Mouse (Mus musculus) myocyte (in vitro differentiated cells): ENCODE measurements at regions not wholly inside any gene's neighbourhood (a gene's known extent, or its start where the extent isn't known, plus 50 kb on each side); places are given as distances from the start of the nearest gene placed in this dataset.

Experiments
- H3K27me3 ChIP-seq: one replicate; pipeline ENCODE4 v1.6.1; 2011; ENCODE audit not compliant: control insufficient read depth, insufficient read depth, insufficient read length
- H3K36me3 ChIP-seq: one replicate; pipeline ENCODE4 v1.6.1; 2011; ENCODE audit not compliant: control insufficient read depth, insufficient read depth
- H3K4me2 ChIP-seq: one replicate; pipeline ENCODE4 v1.6.1; 2011; ENCODE audit warnings: low read depth, control low read depth
- H3K4me3 ChIP-seq: one replicate; pipeline ENCODE4 v1.5.1; 2011; ENCODE audit warnings: mild to moderate bottlenecking, control low read depth, moderate library complexity
- H3K79me2 ChIP-seq: one replicate; pipeline ENCODE4 v1.6.1; 2011; ENCODE audit not compliant: control insufficient read depth, insufficient read depth
- H3ac ChIP-seq: one replicate; pipeline ENCODE4 v1.6.1; 2011; ENCODE audit not compliant: control insufficient read depth, insufficient read length
- CEBPB ChIP-seq: IDR thresholded peaks from 2 replicates; pipeline ENCODE4 v1.6.1; 2011; ENCODE audit warnings: mild to moderate bottlenecking, moderate library complexity; ENCODE audit not compliant: poor library complexity, insufficient read depth, severe bottlenecking
- E2F4 ChIP-seq: IDR thresholded peaks from one replicate; pipeline ENCODE4 v1.6.1; 2011; ENCODE audit warnings: mild to moderate bottlenecking, control low read depth, moderate library complexity; ENCODE audit not compliant: insufficient read depth
- MAX ChIP-seq: IDR thresholded peaks from one replicate; pipeline ENCODE4 v1.6.1; 2011; ENCODE audit warnings: low read depth, mild to moderate bottlenecking, control low read depth
- MYOD1 ChIP-seq, 3 experiments: IDR thresholded peaks; one replicate each; pipeline ENCODE4 v1.6.1; 2011; ENCODE audit warnings: control low read depth in 2 of 3, low read depth in 2 of 3, mild to moderate bottlenecking in 2 of 3, moderate library complexity in 1 of 3; ENCODE audit not compliant: insufficient read length in 2 of 3, control insufficient read depth in 1 of 3
- MYOG ChIP-seq, 3 experiments: IDR thresholded peaks; one replicate each; pipeline ENCODE4 v1.6.1; 2011; ENCODE audit warnings: control low read depth in 2 of 3, low read depth in 2 of 3, mild to moderate bottlenecking in 2 of 3; ENCODE audit not compliant: insufficient read length in 2 of 3, control insufficient read depth in 1 of 3, insufficient read depth in 1 of 3
- POLR2A ChIP-seq: IDR thresholded peaks from one replicate; pipeline ENCODE4 v1.6.1; 2011; ENCODE audit warnings: low read depth, mild to moderate bottlenecking, control low read depth, moderate library complexity; ENCODE audit not compliant: insufficient read length
- POLR2AphosphoS2 ChIP-seq: IDR thresholded peaks from one replicate; pipeline ENCODE4 v1.6.1; 2011; ENCODE audit warnings: low read depth, control low read depth; ENCODE audit not compliant: insufficient read length
- REST ChIP-seq: IDR thresholded peaks from one replicate; pipeline ENCODE4 v1.6.1; 2011; ENCODE audit warnings: mild to moderate bottlenecking, control low read depth, moderate library complexity; ENCODE audit not compliant: insufficient read depth, insufficient read length
- SRF ChIP-seq: IDR thresholded peaks from one replicate; pipeline ENCODE4 v1.6.1; 2011; ENCODE audit warnings: low read depth; ENCODE audit not compliant: control insufficient read depth, insufficient read length
- TCF12 ChIP-seq: IDR thresholded peaks from one replicate; pipeline ENCODE4 v1.6.1; 2011; ENCODE audit warnings: mild to moderate bottlenecking, control low read depth; ENCODE audit not compliant: poor library complexity, insufficient read depth, severe bottlenecking
- TCF3 ChIP-seq: IDR thresholded peaks from one replicate; pipeline ENCODE4 v1.6.1; 2011; ENCODE audit warnings: low read depth, control low read depth; ENCODE audit not compliant: insufficient read length
- USF1 ChIP-seq: IDR thresholded peaks from one replicate; pipeline ENCODE4 v1.6.1; 2011; ENCODE audit warnings: low read depth, mild to moderate bottlenecking, control low read depth, moderate library complexity

GRCm38 (mm10) chr19:59761218-59761617, 182.2 kb downstream of the Rab11fip2 start:
- Histone ChIP-seq H3K4me2 (no peak overlapping the region), H3K36me3 (no peaks in the 10 kb centered on the region), H3K79me2 (no peaks in the 10 kb centered on the region), H3ac (no peak overlapping the region), H3K27me3 (no peaks in the 10 kb centered on the region), H3K4me3 (no peak overlapping the region)
- TF ChIP-seq TCF12 (no peak), SRF (no peak), POLR2A (no peak)

- Histone ChIP-seq H3K36me3 (no peaks in the 10 kb centered on the region), H3ac (no peak overlapping the region), H3K79me2 (no peaks in the 10 kb centered on the region), H3K4me3 (no peak overlapping the region), H3K27me3 (no peaks in the 10 kb centered on the region), H3K4me2 (no peak overlapping the region)
- TF ChIP-seq SRF (no peak), TCF12 (no peak), CEBPB (no peak)
These were observed 158.9 kb downstream of the Rab11fip2 start for GRCm38 (mm10) chr19:59784401-59785046.

- H3K27me3 ChIP-seq: peaks cover 4% of the 10 kb centered on the region
- H3K79me2 ChIP-seq: no peaks in the 10 kb centered on the region
- no peak overlapping the region for H3ac ChIP-seq
- H3K36me3 ChIP-seq: no peaks in the 10 kb centered on the region
- H3K4me3 ChIP-seq: no peak overlapping the region
- TF ChIP-seq SRF (no peak), CEBPB (no peak), TCF3 (no peak), POLR2A (no peak), MYOD1 (IDR thresholded peaks at IDR 0.05; ENCODE audit: control insufficient read depth in 1 of 3, insufficient read length in 2 of 3, low read depth in 2 of 3) (no peak), E2F4 (no peak), POLR2AphosphoS2 (no peak), TCF12 (no peak), USF1 (no peak), MYOG (IDR thresholded peaks at IDR 0.05; ENCODE audit: control insufficient read depth in 1 of 3, insufficient read depth in 1 of 3, insufficient read length in 2 of 3, low read depth in 2 of 3) (no peak), REST (no peak), MAX (no peak)
- H3K4me2 ChIP-seq: no peak overlapping the region
These were observed 112.2 kb downstream of the Rab11fip2 start for GRCm38 (mm10) chr19:59831304-59831703.

GRCm38 (mm10) chr19:59837138-59837537, 106.3 kb downstream of the Rab11fip2 start:
- TF ChIP-seq E2F4: no peak
- TF ChIP-seq MYOD1 (IDR thresholded peaks at IDR 0.05; ENCODE audit: control insufficient read depth in 1 of 3, insufficient read length in 2 of 3, low read depth in 2 of 3): no peak
- no peak for TF ChIP-seq REST
- TF ChIP-seq POLR2AphosphoS2: no peak
- no peak for TF ChIP-seq TCF3
- TF ChIP-seq SRF: no peak
- TF ChIP-seq MAX: no peak
- no peak for TF ChIP-seq POLR2A
- TF ChIP-seq TCF12: no peak
- no peak for TF ChIP-seq USF1
- no peak for TF ChIP-seq MYOG (IDR thresholded peaks at IDR 0.05; ENCODE audit: control insufficient read depth in 1 of 3, insufficient read depth in 1 of 3, insufficient read length in 2 of 3, low read depth in 2 of 3)
- no peak for TF ChIP-seq CEBPB

GRCm38 (mm10) chr19:59837628-59838027, 105.8 kb downstream of the Rab11fip2 start:
- Histone ChIP-seq H3K4me2 (no peak overlapping the region), H3K27me3 (no peaks in the 10 kb centered on the region), H3K36me3 (no peaks in the 10 kb centered on the region), H3K79me2 (no peaks in the 10 kb centered on the region), H3K4me3 (no peak overlapping the region), H3ac (no peak overlapping the region)
- TF ChIP-seq REST (no peak), USF1 (no peak), E2F4 (no peak), POLR2AphosphoS2 (no peak), TCF3 (no peak), POLR2A (no peak), MYOD1 (IDR thresholded peaks at IDR 0.05; ENCODE audit: control insufficient read depth in 1 of 3, insufficient read length in 2 of 3, low read depth in 2 of 3) (no peak), TCF12 (no peak), MAX (no peak), MYOG (IDR thresholded peaks at IDR 0.05; ENCODE audit: control insufficient read depth in 1 of 3, insufficient read depth in 1 of 3, insufficient read length in 2 of 3, low read depth in 2 of 3) (no peak)

More at GRCm38 (mm10) chr19:59837138-59837537, 106.3 kb downstream of the Rab11fip2 start:
- Histone ChIP-seq H3ac (no peak overlapping the region), H3K79me2 (no peaks in the 10 kb centered on the region), H3K27me3 (no peaks in the 10 kb centered on the region), H3K4me2 (no peak overlapping the region), H3K4me3 (no peak overlapping the region), H3K36me3 (no peaks in the 10 kb centered on the region)
